Mouse (Mus musculus) hindbrain, embryonic 13.5 days (tissue): ENCODE data around the gene Fermt3. TPM values are rescaled to one million over a fixed set of nuclear protein-coding genes. Genes with fewer than 3 reads are reported as not detected.

Source experiments
- ATAC-seq: fragments of 200-750 bp; cut with Nextera tagmentation; 2 replicates; pipeline ENCODE4 v1.8.0; 2017; ENCODE audit warnings: moderate TSS enrichment; ENCODE audit not compliant: low FRiP score
- H3K27ac ChIP-seq: fragments of 300-500 bp; sonication (generic); 2 replicates; pipeline ENCODE4 v1.5.1; 2015; ENCODE audit warnings: inconsistent platforms, mild to moderate bottlenecking, moderate library complexity
- H3K27me3 ChIP-seq: fragments of 300-500 bp; sonication (generic); 2 replicates; pipeline ENCODE4 v1.6.1; 2015; ENCODE audit warnings: mild to moderate bottlenecking, inconsistent platforms
- H3K36me3 ChIP-seq: fragments of 300-500 bp; sonication (generic); 2 replicates; pipeline ENCODE4 v1.6.1; 2015; ENCODE audit warnings: mild to moderate bottlenecking, inconsistent platforms
- H3K4me1 ChIP-seq: fragments of 300-500 bp; sonication (generic); replicated peaks from 2 replicates; pipeline ENCODE4 v1.6.1; 2015; ENCODE audit warnings: inconsistent platforms
- H3K4me2 ChIP-seq: fragments of 300-500 bp; sonication (generic); 2 replicates; pipeline ENCODE4 v1.6.1; 2015; ENCODE audit warnings: inconsistent platforms, mild to moderate bottlenecking, moderate library complexity
- H3K4me3 ChIP-seq: fragments of 300-500 bp; sonication (generic); 2 replicates; pipeline ENCODE4 v1.5.1; 2015; ENCODE audit warnings: mild to moderate bottlenecking, inconsistent platforms
- H3K9ac ChIP-seq: fragments of 300-500 bp; sonication (generic); 2 replicates; pipeline ENCODE4 v1.6.1; 2015; ENCODE audit warnings: mild to moderate bottlenecking, inconsistent platforms
- H3K9me3 ChIP-seq: fragments of 300-500 bp; sonication (generic); 2 replicates; pipeline ENCODE4 v1.6.1; 2016; ENCODE audit warnings: inconsistent platforms
- WGBS: fragments of 180-500 bp; shearing (Covaris S2); methylation state at CpG from one replicate; pipeline ENCODE4 v1.1.7; 2015; 5-methylcytosine and 5-hydroxymethylcytosine counted together
- polyA plus RNA-seq: library from polyadenylated mRNA; unstranded; fragments of >200 nt; fragmentation: Nextera tagmentation; extraction: Ambion mirVana; gene quantifications from 2 replicates; pipeline ENCODE4 v1.2.1, GENCODE M21; 2015

The Fermt3 gene
- polyA plus RNA-seq, 1 experiment from 2014 or later = 5.6 TPM

GRCm38 (mm10) chr19:7020224-7020641 lies 964 bp upstream of the Fermt3 start:
- Histone ChIP-seq H3K36me3 (peaks cover 86% of the 10 kb centered on the region), H3K9ac (no peak overlapping the region), H3K4me2 (no peak overlapping the region), H3K4me3 (no peak overlapping the region), H3K27me3 (no peaks in the 10 kb centered on the region), H3K4me1 (no peaks in the 10 kb centered on the region), H3K9me3 (no peaks in the 10 kb centered on the region), H3K27ac (no peak overlapping the region; the same call in 1 of the 2 replicates)
- 54% methylated on average over 3 of the region's 3 CpGs for WGBS
- no peak for ATAC-seq

GRCm38 (mm10) chr19:7018546-7018945 lies 723 bp downstream of the Fermt3 start:
- H3K36me3 ChIP-seq = peaks cover 83% of the 10 kb centered on the region
- WGBS = 93% methylated on average over 11 of the region's 11 CpGs
- ATAC-seq = no peak

GRCm38 (mm10) chr19:7017541-7018457 lies 1.5 kb downstream of the Fermt3 start:
- Histone ChIP-seq H3K9me3 (no peaks in the 10 kb centered on the region), H3K36me3 (peaks cover 82% of the 10 kb centered on the region), H3K27ac (no peak overlapping the region), H3K4me3 (no peak overlapping the region), H3K4me1 (no peaks in the 10 kb centered on the region), H3K9ac (no peak overlapping the region), H3K27me3 (no peaks in the 10 kb centered on the region), H3K4me2 (no peak overlapping the region)
- no peak for ATAC-seq
- 84% methylated on average over 12 of the region's 12 CpGs for WGBS

More at GRCm38 (mm10) chr19:7018546-7018945, 723 bp downstream of the Fermt3 start:
- Histone ChIP-seq H3K4me2 (no peak overlapping the region), H3K9ac (no peak overlapping the region), H3K9me3 (no peaks in the 10 kb centered on the region), H3K4me3 (no peak overlapping the region), H3K4me1 (no peaks in the 10 kb centered on the region), H3K27ac (no peak overlapping the region), H3K27me3 (no peaks in the 10 kb centered on the region)

- Histone ChIP-seq H3K9me3 (no peaks in the 10 kb centered on the region), H3K4me1 (no peaks in the 10 kb centered on the region), H3K9ac (no peak overlapping the region), H3K4me3 (no peak overlapping the region), H3K27ac (no peak overlapping the region), H3K4me2 (no peak overlapping the region), H3K36me3 (peaks cover 50% of the 10 kb centered on the region), H3K27me3 (no peaks in the 10 kb centered on the region)
- no peak for ATAC-seq
- 92% methylated on average over 20 of the region's 20 CpGs for WGBS
These were observed 4.7 kb downstream of the Fermt3 start for GRCm38 (mm10) chr19:7014481-7015135.

GRCm38 (mm10) chr19:7013984-7014383 lies 5.3 kb downstream of the Fermt3 start:
- H3K4me1 ChIP-seq = no peaks in the 10 kb centered on the region
- H3K9ac ChIP-seq = no peak overlapping the region
- no peak overlapping the region for H3K4me2 ChIP-seq
- no peak for ATAC-seq
- no peak overlapping the region for H3K27ac ChIP-seq
- no peak overlapping the region for H3K4me3 ChIP-seq
- H3K27me3 ChIP-seq = no peaks in the 10 kb centered on the region
- 92% methylated on average over 9 of the region's 9 CpGs for WGBS
- no peaks in the 10 kb centered on the region for H3K9me3 ChIP-seq
- peaks cover 44% of the 10 kb centered on the region for H3K36me3 ChIP-seq

GRCm38 (mm10) chr19:7012426-7012825 lies 6.8 kb downstream of the Fermt3 start:
- H3K9ac ChIP-seq = peak overlapping the region; percentile 4; the same call in 1 of the 2 replicates
- H3K4me1 ChIP-seq = no peaks in the 10 kb centered on the region
- H3K9me3 ChIP-seq = no peaks in the 10 kb centered on the region
- no peak for ATAC-seq
- peaks cover 29% of the 10 kb centered on the region for H3K36me3 ChIP-seq
- WGBS = 82% methylated on average over 4 of the region's 4 CpGs
- no peak overlapping the region for H3K27ac ChIP-seq
- no peak overlapping the region for H3K4me2 ChIP-seq
- no peaks in the 10 kb centered on the region for H3K27me3 ChIP-seq
- no peak overlapping the region for H3K4me3 ChIP-seq

- no peaks in the 10 kb centered on the region for H3K4me1 ChIP-seq
- no peaks in the 10 kb centered on the region for H3K27me3 ChIP-seq
- WGBS = 90% methylated on average over 9 of the region's 9 CpGs
- no peaks in the 10 kb centered on the region for H3K9me3 ChIP-seq
- no peak overlapping the region for H3K4me2 ChIP-seq
- H3K36me3 ChIP-seq = no peaks in the 10 kb centered on the region
- ATAC-seq = no peak
- no peak overlapping the region for H3K27ac ChIP-seq
- no peak overlapping the region for H3K9ac ChIP-seq
- no peak overlapping the region for H3K4me3 ChIP-seq
These were observed 12.2 kb downstream of the Fermt3 start for GRCm38 (mm10) chr19:7006892-7007593.

- no peak for ATAC-seq
- Histone ChIP-seq H3K27ac (no peak overlapping the region), H3K9ac (no peak overlapping the region), H3K27me3 (no peaks in the 10 kb centered on the region), H3K4me1 (peaks cover 32% of the 10 kb centered on the region), H3K9me3 (no peaks in the 10 kb centered on the region), H3K4me2 (no peak overlapping the region), H3K4me3 (no peak overlapping the region), H3K36me3 (peaks cover 26% of the 10 kb centered on the region)
- 95% methylated on average over 19 of the region's 19 CpGs for WGBS
These were observed 19.8 kb downstream of the Fermt3 start for GRCm38 (mm10) chr19:6999360-7000063.

- Histone ChIP-seq H3K9me3 (no peaks in the 10 kb centered on the region), H3K4me3 (no peak overlapping the region), H3K4me1 (peaks cover 41% of the 10 kb centered on the region), H3K4me2 (no peak overlapping the region), H3K27me3 (no peaks in the 10 kb centered on the region), H3K36me3 (peaks cover 26% of the 10 kb centered on the region), H3K27ac (no peak overlapping the region), H3K9ac (no peak overlapping the region)
- 86% methylated on average over 9 of the region's 9 CpGs for WGBS
- ATAC-seq = no peak
These were observed 21.5 kb downstream of the Fermt3 start for GRCm38 (mm10) chr19:6997721-6998290.

- WGBS = under 1% methylated on average over 24 of the region's 24 CpGs
- H3K27me3 ChIP-seq = no peaks in the 10 kb centered on the region
- peaks cover 52% of the 10 kb centered on the region for H3K4me1 ChIP-seq
- peak within 1 kb of the TSS; percentile 83 for H3K9ac ChIP-seq
- peak within 1 kb of the TSS; percentile 63 for H3K4me3 ChIP-seq
- no peaks in the 10 kb centered on the region for H3K9me3 ChIP-seq
- peak within 1 kb of the TSS; percentile 87 for H3K4me2 ChIP-seq
- peaks cover 26% of the 10 kb centered on the region for H3K36me3 ChIP-seq
- H3K27ac ChIP-seq = 0 out of 2 replicates have a peak within 1 kb of the TSS, but pooled peaks have one; percentile 72
- peak; percentile 66 for ATAC-seq
These were observed 23.3 kb downstream of the Fermt3 start, which contains the start of the genes Nudt22 and Trpt1 for GRCm38 (mm10) chr19:6996006-6996405. TSS of gene Nudt22 (minus strand) at chr19:6996117. TSS of gene Trpt1 (plus strand) at chr19:6996131.

GRCm38 (mm10) chr19:6995255-6995991 lies 23.8 kb downstream of the Fermt3 start:
- peaks cover 24% of the 10 kb centered on the region for H3K36me3 ChIP-seq
- no peaks in the 10 kb centered on the region for H3K27me3 ChIP-seq
- WGBS = 48% methylated on average over 21 of the region's 21 CpGs
- no peak overlapping the region for H3K27ac ChIP-seq
- peaks cover 52% of the 10 kb centered on the region for H3K4me1 ChIP-seq
- no peaks in the 10 kb centered on the region for H3K9me3 ChIP-seq
- no peak for ATAC-seq
- peak overlapping the region; percentile 83 for H3K9ac ChIP-seq
- peak overlapping the region; percentile 63 for H3K4me3 ChIP-seq
- H3K4me2 ChIP-seq = peak overlapping the region; percentile 87
